Comparison of ENCODE assay signal across 25 mouse cellular contexts in genomic region chr16:11966041-11966440, GRCm38 (mm10). TPM values are rescaled to one million over a fixed set of nuclear protein-coding genes. Genes with fewer than 3 reads are reported as not detected.
"Had no signal": no experiment of that assay in that cellular context is flagged by ENCODE, and none has a peak within 500 bp of the region (broad histone marks: within the 10 kb centered on the region; RNA-seq: fewer than 3 reads in every experiment).

No protein-coding gene starts in this region.

- DNase-seq: kidney, postnatal 25 days; layer of hippocampus, adult 9-11 months; liver; lung, adult 2 months; lung, postnatal 14 days; lung, postnatal 4 days; retina, postnatal 1 day; right cerebral cortex, postnatal 25 days; spleen, adult 18-20 months; thymus, adult 18-20 months; thymus, postnatal 36 days had no signal

- H3K27me3 ChIP-seq: limb, embryonic 13.5 days; liver, embryonic 12.5 days; liver, embryonic 15.5 days; midbrain, embryonic 12.5 days; neural tube, embryonic 13.5 days had no signal

- ATAC-seq: liver, embryonic 12.5 days; midbrain, embryonic 16.5 days had no signal

- H3K9me3 ChIP-seq: limb, embryonic 13.5 days; liver, embryonic 12.5 days; liver, embryonic 15.5 days; midbrain, embryonic 12.5 days; neural tube, embryonic 13.5 days had no signal

- H3K27ac ChIP-seq: kidney, postnatal 0 days; layer of hippocampus, adult 2 months; left cerebral cortex, adult 2 months; limb, embryonic 13.5 days; liver, embryonic 12.5 days; liver, embryonic 15.5 days; midbrain, embryonic 12.5 days; neural tube, embryonic 13.5 days had no signal

- H3K4me2 ChIP-seq: limb, embryonic 13.5 days; liver, embryonic 12.5 days; liver, embryonic 15.5 days; midbrain, embryonic 12.5 days; neural tube, embryonic 13.5 days had no signal

- H3K9ac ChIP-seq: limb, embryonic 13.5 days; liver, embryonic 12.5 days; liver, embryonic 15.5 days; midbrain, embryonic 12.5 days; neural tube, embryonic 13.5 days had no signal

- H3K36me3 ChIP-seq: limb, embryonic 13.5 days; liver, embryonic 12.5 days; liver, embryonic 15.5 days; midbrain, embryonic 12.5 days; neural tube, embryonic 13.5 days had no signal

- H3K4me3 ChIP-seq: layer of hippocampus, adult 2 months; left cerebral cortex, adult 2 months; limb, embryonic 13.5 days; liver, embryonic 12.5 days; liver, embryonic 15.5 days; midbrain, embryonic 12.5 days; myocyte; neural tube, embryonic 13.5 days had no signal

- H3K4me1 ChIP-seq: limb, embryonic 13.5 days; liver, embryonic 12.5 days; liver, embryonic 15.5 days; midbrain, embryonic 12.5 days; neural tube, embryonic 13.5 days had no signal

RNA-seq across cellular contexts. Expression of gene Shisa9, which starts 17.9 kb away (rescaled TPM):
- total RNA-seq: megakaryocyte, adult 5-6 weeks; monocyte, adult 5-6 weeks; neutrophil, adult 5-6 weeks had no signal
- polyA plus RNA-seq: large intestine, adult 2 months; myocyte had no signal
